Mouse (Mus musculus) kidney, embryonic 16.5 days (tissue): ENCODE measurements at regions not wholly inside any gene's neighbourhood (a gene's known extent, or its start where the extent isn't known, plus 50 kb on each side); places are given as distances from the start of the nearest gene placed in this dataset.

Source experiments
- ATAC-seq: fragments of 200-750 bp; cut with Nextera tagmentation; 2 replicates; pipeline ENCODE4 v1.8.0; 2017; ENCODE audit warnings: moderate TSS enrichment; ENCODE audit not compliant: low FRiP score, low TSS enrichment
- H3K27ac ChIP-seq: fragments of 300-500 bp; sonication (generic); 2 replicates; pipeline ENCODE4 v1.5.1; 2014; ENCODE audit warnings: low read length
- H3K27me3 ChIP-seq: fragments of 300-500 bp; sonication (generic); 2 replicates; pipeline ENCODE4 v1.6.1; 2014; ENCODE audit warnings: low read length, control low read depth, mixed read lengths; ENCODE audit not compliant: insufficient read depth
- H3K36me3 ChIP-seq: fragments of 300-500 bp; sonication (generic); 2 replicates; pipeline ENCODE4 v1.6.1; 2014; ENCODE audit warnings: low read length, control low read depth, mixed read lengths; ENCODE audit not compliant: insufficient read depth
- H3K4me1 ChIP-seq: fragments of 300-500 bp; sonication (generic); 2 replicates; pipeline ENCODE4 v1.6.1; 2014; ENCODE audit warnings: low read length, control low read depth, mixed read lengths; ENCODE audit not compliant: insufficient read depth
- H3K4me2 ChIP-seq: fragments of 300-500 bp; sonication (generic); replicated peaks from 2 replicates; pipeline ENCODE4 v1.6.1; 2014; ENCODE audit warnings: low read depth, low read length
- H3K4me3 ChIP-seq: fragments of 300-500 bp; sonication (generic); 2 replicates; pipeline ENCODE4 v1.5.1; 2014; ENCODE audit warnings: mild to moderate bottlenecking, low read length
- H3K9ac ChIP-seq: fragments of 300-500 bp; sonication (generic); replicated peaks from 2 replicates; pipeline ENCODE4 v1.6.1; 2014; ENCODE audit warnings: low read length
- H3K9me3 ChIP-seq: fragments of 300-500 bp; sonication (generic); 2 replicates; pipeline ENCODE4 v1.6.1; 2016; ENCODE audit warnings: low read length, control low read depth
- whole genome bisulfite sequencing: fragments of 180-500 bp; shearing (Covaris S2); extraction: QIAGEN DNeasy Blood & Tissue Kit; methylation state at CpG from one replicate; pipeline ENCODE4 v1.1.7; 2014; 5-methylcytosine and 5-hydroxymethylcytosine counted together

DNA sequence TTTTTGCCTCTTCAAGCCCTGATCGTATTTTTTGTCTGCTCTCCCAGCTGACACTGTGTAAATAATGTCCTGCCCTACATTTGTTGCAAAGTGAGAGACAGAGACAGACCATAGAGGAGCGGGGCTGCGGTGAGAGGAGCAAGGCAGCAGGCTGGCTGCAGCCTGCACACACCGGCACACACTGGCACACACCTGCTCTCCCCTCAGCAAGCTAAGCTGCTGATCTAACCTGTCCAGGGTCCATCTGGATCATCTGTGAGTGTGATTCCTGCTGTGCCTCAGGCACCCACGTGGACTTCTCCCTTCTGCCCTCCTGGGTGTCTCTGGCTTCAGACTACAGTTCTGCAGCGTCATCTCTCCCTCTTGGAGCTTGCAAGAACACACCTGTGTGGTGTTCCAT is 50.4 kb upstream of the Epcam start:
- WGBS, result 33% methylated on average over 6 of the region's 6 CpGs
- peak; percentile 78 for ATAC-seq

More for the DNA sequence above, 50.4 kb upstream of the Epcam start:
- Histone ChIP-seq H3K4me2 (no peak overlapping the region), H3K36me3 (no peaks in the 10 kb centered on the region), H3K4me3 (no peak overlapping the region), H3K27ac (no peak overlapping the region), H3K9me3 (peaks cover 7% of the 10 kb centered on the region), H3K9ac (no peak overlapping the region), H3K4me1 (no peaks in the 10 kb centered on the region), H3K27me3 (0 out of 2 replicates have a peak, but pooled peaks cover 3% of the 10 kb centered on the region)
